Mouse (Mus musculus): Measurements from ENCODE around the gene Rest. TPM values are rescaled to one million over a fixed set of nuclear protein-coding genes. Genes with fewer than 3 reads are reported as not detected.

Rest gene
- polyA plus RNA-seq, 1 experiment from 2014 or later, result 39.2 TPM

DNA sequence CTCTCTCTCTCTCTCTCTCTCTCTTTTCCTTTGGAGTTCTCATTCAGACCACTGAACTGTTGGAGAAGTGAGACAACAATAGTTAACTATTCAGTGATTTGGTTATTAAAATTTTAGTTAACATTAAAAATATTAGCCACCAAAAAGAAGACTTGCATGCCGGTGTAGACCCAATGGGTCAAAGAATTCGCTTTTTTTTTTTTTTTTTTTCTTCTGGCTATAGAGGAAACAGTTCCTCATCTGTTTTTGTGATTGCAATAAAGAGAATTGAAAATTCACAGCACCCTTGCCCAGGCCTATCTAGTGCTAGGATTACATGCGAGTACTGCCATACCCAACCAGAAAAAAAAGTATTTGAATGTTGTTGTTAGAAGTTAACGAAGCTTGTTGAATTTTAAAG is 2.1 kb downstream of the Rest start:
- 67% methylated on average over 4 of the region's 4 CpGs for WGBS
- no peak for ATAC-seq (ENCODE audit: insufficient number of reproducible peaks, insufficient read depth, low FRiP score, low read depth)
- H3K36me3 ChIP-seq (ENCODE audit: control insufficient read depth, insufficient read depth, low read length), result peaks cover 32% of the 10 kb centered on the region
- no peaks in the 10 kb centered on the region for H3K9me3 ChIP-seq (ENCODE audit: control insufficient read depth, low read depth, low read length)
- peak overlapping the region; percentile 95 for H3K4me3 ChIP-seq (ENCODE audit: low read depth, low read length)
- 0 out of 2 replicates have a peak overlapping the region, but pooled peaks have one; percentile 92 for H3K9ac ChIP-seq (replicated peaks; ENCODE audit: low read depth, low read length)
- no peak overlapping the region for H3K27ac ChIP-seq (ENCODE audit: low read length)
- peaks cover 8% of the 10 kb centered on the region for H3K4me1 ChIP-seq (ENCODE audit: control insufficient read depth, insufficient read depth, low read length)
- H3K4me2 ChIP-seq (replicated peaks; ENCODE audit: low read depth, low read length), result peak overlapping the region; percentile 47
- H3K27me3 ChIP-seq (ENCODE audit: control insufficient read depth, insufficient read depth, low read length), result no peaks in the 10 kb centered on the region

DNA sequence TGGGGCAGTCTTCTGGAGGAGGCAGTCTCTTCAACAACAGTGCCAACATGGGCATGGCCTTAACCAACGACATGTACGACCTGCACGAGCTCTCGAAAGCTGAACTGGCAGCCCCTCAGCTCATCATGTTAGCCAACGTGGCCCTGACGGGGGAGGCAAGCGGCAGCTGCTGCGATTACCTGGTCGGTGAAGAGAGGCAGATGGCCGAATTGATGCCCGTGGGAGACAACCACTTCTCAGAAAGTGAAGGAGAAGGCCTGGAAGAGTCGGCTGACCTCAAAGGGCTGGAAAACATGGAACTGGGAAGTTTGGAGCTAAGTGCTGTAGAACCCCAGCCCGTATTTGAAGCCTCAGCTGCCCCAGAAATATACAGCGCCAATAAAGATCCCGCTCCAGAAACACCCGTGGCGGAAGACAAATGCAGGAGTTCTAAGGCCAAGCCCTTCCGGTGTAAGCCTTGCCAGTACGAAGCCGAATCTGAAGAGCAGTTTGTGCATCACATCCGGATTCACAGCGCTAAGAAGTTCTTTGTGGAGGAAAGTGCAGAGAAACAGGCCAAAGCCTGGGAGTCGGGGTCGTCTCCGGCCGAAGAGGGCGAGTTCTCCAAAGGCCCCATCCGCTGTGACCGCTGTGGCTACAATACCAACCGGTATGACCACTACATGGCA is 2.8 kb downstream of the Rest start:
- Histone ChIP-seq H3K9me3 (ENCODE audit: control insufficient read depth, low read depth, low read length) (no peaks in the 10 kb centered on the region), H3K4me2 (replicated peaks; ENCODE audit: low read depth, low read length) (no peak overlapping the region), H3K36me3 (ENCODE audit: control insufficient read depth, insufficient read depth, low read length) (peaks cover 38% of the 10 kb centered on the region), H3K4me3 (ENCODE audit: low read depth, low read length) (no peak overlapping the region), H3K9ac (replicated peaks; ENCODE audit: low read depth, low read length) (no peak overlapping the region), H3K4me1 (ENCODE audit: control insufficient read depth, insufficient read depth, low read length) (peaks cover 8% of the 10 kb centered on the region), H3K27me3 (ENCODE audit: control insufficient read depth, insufficient read depth, low read length) (no peaks in the 10 kb centered on the region), H3K27ac (ENCODE audit: low read length) (no peak overlapping the region)
- ATAC-seq (ENCODE audit: insufficient number of reproducible peaks, insufficient read depth, low FRiP score, low read depth), result no peak
- whole genome bisulfite sequencing, result 94% methylated on average over 30 of the region's 30 CpGs

DNA sequence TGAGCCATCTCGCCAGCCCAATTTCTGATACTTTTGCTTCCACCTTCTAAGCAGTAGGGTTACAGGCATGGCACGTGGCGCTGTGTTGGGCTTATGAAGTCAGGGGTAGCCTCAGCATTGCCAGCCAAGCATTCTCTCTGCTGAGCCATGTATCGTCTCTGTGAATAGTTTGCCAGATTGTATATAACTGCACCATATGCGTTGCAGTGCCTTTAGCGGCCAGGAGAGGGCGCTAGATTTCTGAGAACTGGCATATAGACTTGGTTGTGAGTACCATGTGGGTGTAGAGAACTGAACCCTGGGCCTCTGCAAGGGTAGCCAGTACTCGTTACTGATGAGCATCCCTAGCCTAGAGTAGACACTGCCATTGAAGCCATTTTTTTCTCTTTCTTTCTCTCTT is 4.1 kb downstream of the Rest start:
- no peak overlapping the region for H3K4me2 ChIP-seq (replicated peaks; ENCODE audit: low read depth, low read length)
- no peak overlapping the region for H3K9ac ChIP-seq (replicated peaks; ENCODE audit: low read depth, low read length)
- H3K27ac ChIP-seq (ENCODE audit: low read length), result no peak overlapping the region
- peaks cover 8% of the 10 kb centered on the region for H3K4me1 ChIP-seq (ENCODE audit: control insufficient read depth, insufficient read depth, low read length)
- 76% methylated on average over 8 of the region's 8 CpGs for WGBS
- H3K4me3 ChIP-seq (ENCODE audit: low read depth, low read length), result no peak overlapping the region
- H3K27me3 ChIP-seq (ENCODE audit: control insufficient read depth, insufficient read depth, low read length), result no peaks in the 10 kb centered on the region
- peaks cover 46% of the 10 kb centered on the region for H3K36me3 ChIP-seq (ENCODE audit: control insufficient read depth, insufficient read depth, low read length)
- H3K9me3 ChIP-seq (ENCODE audit: control insufficient read depth, low read depth, low read length), result no peaks in the 10 kb centered on the region
- no peak for ATAC-seq (ENCODE audit: insufficient number of reproducible peaks, insufficient read depth, low FRiP score, low read depth)

DNA sequence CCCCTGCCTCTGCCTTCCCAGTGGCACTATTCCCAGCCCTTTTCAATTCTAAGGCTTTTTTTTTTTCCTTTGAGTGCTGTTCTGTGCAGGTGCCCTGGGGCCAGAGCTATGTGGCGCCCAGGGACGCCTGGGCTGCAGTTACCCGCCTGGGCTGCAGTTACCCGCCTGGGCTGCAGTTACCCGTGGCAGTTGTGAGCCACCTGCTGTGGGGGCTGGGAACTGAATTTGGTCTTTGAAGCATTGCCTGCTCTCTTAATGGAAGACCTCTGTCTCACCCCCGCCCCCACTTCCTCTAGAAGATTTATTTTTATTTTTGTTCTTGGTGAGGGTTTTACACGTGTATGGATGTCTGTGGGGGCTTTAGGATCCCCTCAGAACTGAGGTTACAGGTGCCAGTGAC is 7.9 kb downstream of the Rest start:
- Histone ChIP-seq H3K4me2 (replicated peaks; ENCODE audit: low read depth, low read length) (no peak overlapping the region), H3K4me1 (ENCODE audit: control insufficient read depth, insufficient read depth, low read length) (no peaks in the 10 kb centered on the region; the same call in 1 of the 2 replicates), H3K9ac (replicated peaks; ENCODE audit: low read depth, low read length) (no peak overlapping the region), H3K4me3 (ENCODE audit: low read depth, low read length) (no peak overlapping the region), H3K27ac (ENCODE audit: low read length) (no peak overlapping the region), H3K27me3 (ENCODE audit: control insufficient read depth, insufficient read depth, low read length) (no peaks in the 10 kb centered on the region), H3K36me3 (ENCODE audit: control insufficient read depth, insufficient read depth, low read length) (peaks cover 66% of the 10 kb centered on the region), H3K9me3 (ENCODE audit: control insufficient read depth, low read depth, low read length) (no peaks in the 10 kb centered on the region)
- WGBS, result 82% methylated on average over 7 of the region's 7 CpGs
- ATAC-seq (ENCODE audit: insufficient number of reproducible peaks, insufficient read depth, low FRiP score, low read depth), result no peak

DNA sequence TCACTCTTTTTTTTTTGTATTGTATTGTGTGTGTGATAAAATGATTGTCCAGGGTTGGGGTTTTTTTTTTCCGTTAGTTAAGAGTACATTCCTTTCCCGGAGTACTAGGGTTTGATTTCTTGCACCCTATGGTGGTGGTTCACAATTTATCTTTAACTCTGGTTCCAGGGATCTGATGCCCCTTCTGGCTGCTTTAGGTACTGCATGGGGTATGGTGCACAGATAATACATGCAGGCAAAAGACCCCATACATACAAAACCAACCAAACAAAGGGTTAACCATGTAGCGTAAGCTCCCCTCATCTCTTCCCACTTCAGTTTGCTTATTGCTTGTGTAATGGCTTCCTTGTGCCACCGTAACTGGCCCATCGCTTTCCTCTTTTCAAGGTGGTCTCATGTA is 10.7 kb downstream of the Rest start:
- peaks cover 67% of the 10 kb centered on the region for H3K36me3 ChIP-seq (ENCODE audit: control insufficient read depth, insufficient read depth, low read length)

DNA sequence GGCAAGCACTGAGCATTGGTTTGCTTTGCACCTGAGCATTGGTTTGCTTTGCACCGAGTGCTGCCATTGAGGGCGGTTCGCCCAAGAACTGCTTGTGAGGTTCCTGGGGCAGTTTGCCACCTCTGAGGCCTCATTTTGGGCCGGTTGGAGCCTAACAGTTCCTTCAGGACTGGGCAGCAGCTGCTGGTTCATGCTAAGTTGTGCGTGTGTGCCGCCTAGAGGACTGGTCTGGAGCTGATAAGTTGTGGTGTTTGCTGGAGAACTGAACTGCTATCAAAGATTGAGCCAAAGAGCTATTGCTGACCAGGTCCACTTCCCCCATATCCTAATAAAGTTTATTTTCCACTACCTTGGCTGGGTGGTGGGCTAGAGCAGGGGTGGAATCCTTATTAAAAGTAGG is 11.9 kb downstream of the Rest start:
- 93% methylated on average over 6 of the region's 6 CpGs for WGBS
- Histone ChIP-seq H3K4me2 (replicated peaks; ENCODE audit: low read depth, low read length) (no peak overlapping the region), H3K4me1 (ENCODE audit: control insufficient read depth, insufficient read depth, low read length) (no peaks in the 10 kb centered on the region; the same call in 1 of the 2 replicates), H3K36me3 (ENCODE audit: control insufficient read depth, insufficient read depth, low read length) (peaks cover 70% of the 10 kb centered on the region), H3K9ac (replicated peaks; ENCODE audit: low read depth, low read length) (no peak overlapping the region), H3K27ac (ENCODE audit: low read length) (no peak overlapping the region), H3K27me3 (ENCODE audit: control insufficient read depth, insufficient read depth, low read length) (no peaks in the 10 kb centered on the region), H3K9me3 (ENCODE audit: control insufficient read depth, low read depth, low read length) (no peaks in the 10 kb centered on the region), H3K4me3 (ENCODE audit: low read depth, low read length) (no peak overlapping the region)
- no peak for ATAC-seq (ENCODE audit: insufficient number of reproducible peaks, insufficient read depth, low FRiP score, low read depth)

More for the DNA sequence above, 10.7 kb downstream of the Rest start:
- H3K4me1 ChIP-seq (ENCODE audit: control insufficient read depth, insufficient read depth, low read length), result no peaks in the 10 kb centered on the region; the same call in 1 of the 2 replicates
- no peak overlapping the region for H3K4me2 ChIP-seq (replicated peaks; ENCODE audit: low read depth, low read length)
- ATAC-seq (ENCODE audit: insufficient number of reproducible peaks, insufficient read depth, low FRiP score, low read depth), result no peak
- H3K9me3 ChIP-seq (ENCODE audit: control insufficient read depth, low read depth, low read length), result no peaks in the 10 kb centered on the region
- 90% methylated on average over 5 of the region's 5 CpGs for WGBS
- H3K27ac ChIP-seq (ENCODE audit: low read length), result no peak overlapping the region
- H3K4me3 ChIP-seq (ENCODE audit: low read depth, low read length), result no peak overlapping the region
- H3K9ac ChIP-seq (replicated peaks; ENCODE audit: low read depth, low read length), result no peak overlapping the region
- no peaks in the 10 kb centered on the region for H3K27me3 ChIP-seq (ENCODE audit: control insufficient read depth, insufficient read depth, low read length)

DNA sequence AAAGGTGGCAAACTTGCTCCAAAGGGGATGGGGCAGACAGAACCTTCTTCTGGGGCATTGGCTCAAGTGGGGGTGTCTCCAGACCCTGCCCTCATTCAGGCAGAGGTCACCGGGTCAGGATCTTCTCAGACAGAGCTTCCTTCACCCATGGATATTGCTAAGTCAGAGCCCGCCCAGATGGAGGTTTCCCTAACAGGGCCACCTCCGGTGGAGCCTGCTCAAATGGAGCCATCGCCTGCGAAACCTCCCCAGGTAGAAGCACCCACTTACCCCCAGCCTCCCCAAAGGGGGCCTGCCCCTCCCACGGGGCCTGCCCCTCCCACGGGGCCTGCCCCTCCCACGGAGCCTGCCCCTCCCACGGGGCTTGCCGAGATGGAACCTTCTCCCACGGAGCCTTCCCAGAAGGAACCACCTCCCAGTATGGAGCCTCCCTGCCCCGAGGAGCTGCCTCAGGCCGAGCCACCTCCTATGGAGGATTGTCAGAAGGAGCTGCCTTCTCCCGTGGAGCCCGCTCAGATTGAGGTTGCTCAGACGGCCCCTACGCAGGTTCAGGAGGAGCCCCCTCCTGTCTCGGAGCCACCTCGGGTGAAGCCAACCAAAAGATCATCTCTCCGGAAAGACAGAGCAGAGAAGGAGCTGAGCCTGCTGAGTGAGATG is 16.4 kb downstream of the Rest start:
- H3K4me2 ChIP-seq (replicated peaks; ENCODE audit: low read depth, low read length), result no peak overlapping the region
- H3K36me3 ChIP-seq (ENCODE audit: control insufficient read depth, insufficient read depth, low read length), result peaks cover 56% of the 10 kb centered on the region
- 90% methylated on average over 20 of the region's 20 CpGs for WGBS
- no peaks in the 10 kb centered on the region for H3K4me1 ChIP-seq (ENCODE audit: control insufficient read depth, insufficient read depth, low read length)
- H3K9me3 ChIP-seq (ENCODE audit: control insufficient read depth, low read depth, low read length), result no peaks in the 10 kb centered on the region
- ATAC-seq (ENCODE audit: insufficient number of reproducible peaks, insufficient read depth, low FRiP score, low read depth), result no peak
- H3K9ac ChIP-seq (replicated peaks; ENCODE audit: low read depth, low read length), result no peak overlapping the region
- H3K27ac ChIP-seq (ENCODE audit: low read length), result no peak overlapping the region
- H3K27me3 ChIP-seq (ENCODE audit: control insufficient read depth, insufficient read depth, low read length), result no peaks in the 10 kb centered on the region
- no peak overlapping the region for H3K4me3 ChIP-seq (ENCODE audit: low read depth, low read length)

DNA sequence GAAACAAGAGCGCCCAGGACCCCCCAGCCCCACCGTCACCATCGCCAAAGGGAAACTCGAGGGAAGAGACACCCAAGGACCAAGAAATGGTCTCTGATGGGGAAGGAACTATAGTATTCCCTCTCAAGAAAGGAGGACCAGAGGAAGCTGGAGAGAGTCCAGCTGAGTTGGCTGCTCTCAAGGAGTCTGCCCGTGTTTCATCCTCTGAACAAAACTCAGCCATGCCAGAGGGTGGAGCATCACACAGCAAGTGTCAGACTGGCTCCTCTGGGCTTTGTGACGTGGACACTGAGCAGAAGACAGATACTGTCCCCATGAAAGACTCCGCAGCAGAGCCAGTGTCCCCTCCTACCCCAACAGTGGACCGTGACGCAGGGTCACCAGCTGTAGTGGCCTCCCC is 17.0 kb downstream of the Rest start:
- WGBS, result 91% methylated on average over 9 of the region's 9 CpGs
- ATAC-seq (ENCODE audit: insufficient number of reproducible peaks, insufficient read depth, low FRiP score, low read depth), result no peak
- Histone ChIP-seq H3K4me2 (replicated peaks; ENCODE audit: low read depth, low read length) (no peak overlapping the region), H3K4me1 (ENCODE audit: control insufficient read depth, insufficient read depth, low read length) (no peaks in the 10 kb centered on the region), H3K9me3 (ENCODE audit: control insufficient read depth, low read depth, low read length) (no peaks in the 10 kb centered on the region), H3K36me3 (ENCODE audit: control insufficient read depth, insufficient read depth, low read length) (peaks cover 53% of the 10 kb centered on the region), H3K4me3 (ENCODE audit: low read depth, low read length) (no peak overlapping the region), H3K27ac (ENCODE audit: low read length) (no peak overlapping the region), H3K9ac (replicated peaks; ENCODE audit: low read depth, low read length) (no peak overlapping the region), H3K27me3 (ENCODE audit: control insufficient read depth, insufficient read depth, low read length) (no peaks in the 10 kb centered on the region)
